Mouse (Mus musculus) hindbrain, embryonic 10.5 days (tissue): ENCODE results near the gene Hist1h2bj. TPM values are rescaled to one million over a fixed set of nuclear protein-coding genes. Genes with fewer than 3 reads are reported as not detected.
"Not testable (repeated sequence)": the region's sequence is repeated elsewhere in the genome, so short reads cannot be mapped to it uniquely, and the experiment has no call there.

Experiments
- DNase-seq: peaks from one replicate; pipeline ENCODE4 v3.0.0-alpha.2; 2017; ENCODE audit warnings: low spot score
- H3K27ac ChIP-seq: fragments of 300-500 bp; sonication (generic); 2 replicates; pipeline ENCODE4 v1.5.1; 2016; ENCODE audit warnings: mild to moderate bottlenecking, moderate library complexity
- H3K27me3 ChIP-seq: fragments of 300-500 bp; sonication (generic); 2 replicates; pipeline ENCODE4 v1.6.1; 2016; ENCODE audit warnings: mild to moderate bottlenecking; ENCODE audit not compliant: poor library complexity, insufficient read depth, severe bottlenecking
- H3K36me3 ChIP-seq: fragments of 300-500 bp; sonication (generic); 2 replicates; pipeline ENCODE4 v1.6.1; 2016; ENCODE audit warnings: mild to moderate bottlenecking, moderate library complexity
- H3K4me1 ChIP-seq: fragments of 300-500 bp; sonication (generic); replicated peaks from 2 replicates; pipeline ENCODE4 v1.6.1; 2016; ENCODE audit warnings: mild to moderate bottlenecking
- H3K4me3 ChIP-seq: fragments of 300-500 bp; sonication (generic); 2 replicates; pipeline ENCODE4 v1.5.1; 2016; ENCODE audit warnings: mild to moderate bottlenecking, moderate library complexity
- H3K9me3 ChIP-seq: fragments of 300-500 bp; sonication (generic); 2 replicates; pipeline ENCODE4 v1.6.1; 2016; ENCODE audit warnings: mild to moderate bottlenecking, moderate library complexity
- WGBS: fragments of 180-500 bp; shearing (Covaris S2); methylation state at CpG from one replicate; pipeline ENCODE4 v1.1.7; 2016; 5-methylcytosine and 5-hydroxymethylcytosine counted together
- polyA plus RNA-seq: library from polyadenylated mRNA; unstranded; fragments of >200 nt; fragmentation: Nextera tagmentation; extraction: Ambion mirVana; gene quantifications from 2 replicates; pipeline ENCODE4 v1.2.1, GENCODE M21; 2016

The Hist1h2bj gene
- 12.6 and 15.5 TPM in 2 replicates for polyA plus RNA-seq

DNA sequence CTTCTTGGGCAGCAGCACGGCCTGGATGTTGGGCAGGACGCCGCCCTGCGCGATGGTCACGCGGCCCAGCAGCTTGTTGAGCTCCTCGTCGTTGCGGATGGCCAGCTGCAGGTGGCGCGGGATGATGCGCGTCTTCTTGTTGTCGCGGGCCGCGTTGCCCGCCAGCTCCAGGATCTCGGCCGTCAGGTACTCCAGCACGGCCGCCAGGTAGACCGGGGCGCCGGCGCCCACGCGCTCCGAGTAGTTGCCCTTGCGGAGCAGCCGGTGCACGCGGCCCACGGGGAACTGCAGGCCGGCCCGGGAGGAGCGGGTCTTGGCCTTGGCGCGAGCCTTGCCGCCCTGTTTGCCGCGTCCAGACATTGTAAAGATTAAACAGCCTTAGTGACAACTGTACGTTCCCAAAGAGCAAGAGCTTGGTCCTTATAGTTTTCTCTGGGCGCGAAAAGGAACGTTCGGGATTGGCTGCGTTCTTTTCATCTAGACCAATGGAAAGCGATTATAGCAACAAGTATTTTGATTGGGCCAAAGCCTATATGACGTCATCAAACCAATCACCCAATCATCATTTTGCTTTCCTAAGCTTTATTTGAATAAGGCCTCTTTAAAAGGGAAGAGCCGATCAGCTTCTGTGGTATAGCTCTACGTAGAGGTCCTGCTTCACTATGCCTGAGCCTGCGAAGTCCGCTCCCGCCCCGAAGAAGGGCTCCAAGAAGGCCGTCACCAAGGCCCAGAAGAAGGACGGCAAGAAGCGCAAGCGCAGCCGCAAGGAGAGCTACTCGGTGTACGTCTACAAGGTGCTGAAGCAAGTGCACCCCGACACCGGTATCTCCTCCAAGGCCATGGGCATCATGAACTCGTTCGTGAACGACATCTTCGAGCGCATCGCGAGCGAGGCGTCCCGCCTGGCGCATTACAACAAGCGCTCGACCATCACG, at the start of gene Hist1h2bj, which contains the start of gene Hist1h2ag:
Gene Hist1h2bj (plus strand): TSS at position 647 of the 935 bp plus-strand sequence.
Gene Hist1h2ag (minus strand): TSS at position 377 of the 935 bp plus-strand sequence.
- not testable (repeated sequence) for H3K27me3 ChIP-seq, H3K9me3 ChIP-seq

DNA sequence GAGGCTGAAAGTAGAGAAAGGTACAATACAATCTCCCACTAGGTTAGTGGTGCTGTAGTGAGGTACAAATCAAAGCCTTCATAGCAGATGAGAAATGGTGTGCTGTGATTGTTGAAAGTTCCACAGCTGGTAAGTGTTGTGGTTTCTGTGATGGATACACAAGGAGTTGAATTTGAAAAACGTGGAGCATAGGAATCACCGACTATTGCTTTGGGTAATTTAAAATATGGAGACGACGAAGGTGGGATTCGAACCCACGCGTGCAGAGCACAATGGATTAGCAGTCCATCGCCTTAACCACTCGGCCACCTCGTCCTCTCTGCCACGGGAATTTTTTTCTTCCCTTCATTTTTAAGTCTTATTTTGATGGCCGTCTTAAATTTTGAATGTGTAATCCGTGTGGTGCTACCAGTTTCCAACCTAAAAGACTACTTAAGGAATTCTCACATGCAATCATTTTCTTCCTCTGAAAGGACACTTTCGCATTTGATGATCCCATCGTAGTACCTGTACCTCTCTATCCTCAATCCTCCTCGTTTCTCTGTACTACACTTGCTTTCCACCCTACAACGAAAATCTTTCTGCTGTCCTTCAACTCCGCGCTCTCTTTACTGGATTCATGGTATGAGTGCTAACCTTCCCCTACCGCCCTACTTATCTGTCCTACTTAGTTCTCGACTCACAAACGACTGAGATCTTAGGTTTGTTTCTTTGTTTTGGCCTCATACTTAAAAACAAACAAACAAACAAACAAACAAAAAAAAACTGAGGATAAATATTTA, 48.9 kb upstream of the Hist1h2bj start:
- H3K4me3 ChIP-seq, result peak overlapping the region; percentile 54
- H3K27me3 ChIP-seq, result peaks cover 64% of the 10 kb centered on the region
- H3K4me1 ChIP-seq, result peaks cover 22% of the 10 kb centered on the region
- no peaks in the 10 kb centered on the region for H3K36me3 ChIP-seq
- DNase-seq, result peak; percentile 72
- H3K27ac ChIP-seq, result no peak overlapping the region
- under 1% methylated on average over 22 of the region's 22 CpGs for WGBS
- no peaks in the 10 kb centered on the region for H3K9me3 ChIP-seq

More for the DNA sequence above, at the start of gene Hist1h2bj, which contains the start of gene Hist1h2ag:
- WGBS, result under 1% methylated on average over 54 of the region's 80 CpGs
- DNase-seq, result peak; percentile 89
- Histone ChIP-seq H3K27ac (peak within 1 kb of the TSS; percentile 94), H3K4me1 (peaks cover 34% of the 10 kb centered on the region), H3K4me3 (peak within 1 kb of the TSS; percentile 57)
- H3K36me3 ChIP-seq, result not testable (repeated sequence)

GRCm38 (mm10) chr13:21994896-21995295, 48.1 kb upstream of the Hist1h2bj start:
- Histone ChIP-seq H3K27ac (no peak overlapping the region), H3K4me1 (peaks cover 22% of the 10 kb centered on the region), H3K4me3 (peak overlapping the region; percentile 54), H3K9me3 (no peaks in the 10 kb centered on the region), H3K27me3 (peaks cover 72% of the 10 kb centered on the region), H3K36me3 (no peaks in the 10 kb centered on the region)
- 5% methylated on average over 8 of the region's 8 CpGs for WGBS
- DNase-seq, result no peak

DNA sequence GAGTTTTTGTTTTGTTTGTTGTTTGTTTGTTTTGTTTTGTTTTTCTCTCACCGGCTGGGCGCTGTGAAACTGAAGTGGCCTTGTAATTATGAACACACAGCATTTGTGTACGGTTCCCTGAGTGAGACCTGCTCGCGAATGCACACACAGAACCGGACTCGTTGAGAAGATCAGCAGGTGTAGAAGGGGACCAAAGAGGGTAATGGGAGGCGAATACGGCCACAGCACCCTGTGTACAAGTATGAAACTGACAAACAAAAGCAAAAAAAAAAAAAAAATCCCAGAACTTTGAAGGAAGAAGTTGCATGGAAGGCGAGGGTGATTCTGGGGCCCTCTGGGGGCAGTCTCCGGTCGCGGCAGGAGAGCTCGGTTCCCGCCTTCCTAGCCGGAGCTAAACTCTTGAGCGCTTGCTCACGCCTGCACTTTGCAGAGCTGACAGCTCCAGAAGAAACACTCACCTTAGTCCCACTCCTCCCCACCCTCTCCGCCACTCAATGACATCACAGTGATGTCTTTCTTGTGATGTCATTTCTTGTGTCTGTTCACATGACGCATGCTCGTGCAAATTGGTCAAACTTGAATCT, 47.6 kb upstream of the Hist1h2bj start:
- under 1% methylated on average over 21 of the region's 21 CpGs for WGBS
- H3K9me3 ChIP-seq, result no peaks in the 10 kb centered on the region

DNA sequence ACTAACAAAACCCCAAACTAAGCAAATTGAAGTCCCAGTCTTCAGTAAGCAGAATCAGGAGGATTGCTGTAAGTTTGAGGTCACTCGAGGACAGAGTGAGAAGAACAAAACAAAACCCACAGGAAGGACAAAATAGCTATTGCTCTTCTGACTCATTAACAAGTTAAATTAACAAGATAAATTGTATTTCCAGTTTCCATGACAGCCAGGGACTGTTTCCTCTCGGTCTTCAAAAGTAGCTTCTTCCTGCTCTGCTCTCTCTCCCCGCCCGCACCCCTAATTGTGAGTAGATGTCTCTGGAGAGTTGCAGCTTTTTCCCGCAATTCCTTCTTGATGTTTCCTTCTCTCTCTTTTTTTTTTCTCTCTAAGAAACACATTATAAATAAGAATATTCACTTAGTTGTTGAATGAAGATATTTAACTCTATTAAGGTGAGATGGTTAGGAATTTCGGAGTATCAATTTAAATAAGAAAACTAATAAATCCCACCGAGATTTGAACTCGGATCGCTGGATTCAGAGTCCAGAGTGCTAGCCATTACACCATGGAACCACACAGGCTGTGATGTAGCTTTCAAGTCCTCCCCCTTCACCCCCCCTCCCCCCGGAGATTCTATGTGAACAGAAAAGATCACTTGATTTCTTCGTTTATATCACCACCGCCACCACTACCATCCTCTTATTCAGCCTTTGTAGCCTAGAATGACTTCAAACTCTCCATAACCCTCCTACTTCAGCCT, 46.7 kb upstream of the Hist1h2bj start:
- no peak overlapping the region for H3K27ac ChIP-seq
- peak overlapping the region; percentile 54 for H3K4me3 ChIP-seq
- no peaks in the 10 kb centered on the region for H3K36me3 ChIP-seq
- peaks cover 81% of the 10 kb centered on the region for H3K27me3 ChIP-seq
- 1% methylated on average over 12 of the region's 12 CpGs for WGBS
- DNase-seq, result peak; percentile 78
- peaks cover 22% of the 10 kb centered on the region for H3K4me1 ChIP-seq
- no peaks in the 10 kb centered on the region for H3K9me3 ChIP-seq

More for the DNA sequence above, 47.6 kb upstream of the Hist1h2bj start:
- Histone ChIP-seq H3K4me3 (peak overlapping the region; percentile 54), H3K4me1 (peaks cover 22% of the 10 kb centered on the region), H3K27ac (no peak overlapping the region), H3K36me3 (no peaks in the 10 kb centered on the region), H3K27me3 (peaks cover 77% of the 10 kb centered on the region)
- DNase-seq, result peak; percentile 65

- DNase-seq, result peak; percentile 31
Measured at GRCm38 (mm10) chr13:21996840-21997185, 46.2 kb upstream of the Hist1h2bj start.

DNA sequence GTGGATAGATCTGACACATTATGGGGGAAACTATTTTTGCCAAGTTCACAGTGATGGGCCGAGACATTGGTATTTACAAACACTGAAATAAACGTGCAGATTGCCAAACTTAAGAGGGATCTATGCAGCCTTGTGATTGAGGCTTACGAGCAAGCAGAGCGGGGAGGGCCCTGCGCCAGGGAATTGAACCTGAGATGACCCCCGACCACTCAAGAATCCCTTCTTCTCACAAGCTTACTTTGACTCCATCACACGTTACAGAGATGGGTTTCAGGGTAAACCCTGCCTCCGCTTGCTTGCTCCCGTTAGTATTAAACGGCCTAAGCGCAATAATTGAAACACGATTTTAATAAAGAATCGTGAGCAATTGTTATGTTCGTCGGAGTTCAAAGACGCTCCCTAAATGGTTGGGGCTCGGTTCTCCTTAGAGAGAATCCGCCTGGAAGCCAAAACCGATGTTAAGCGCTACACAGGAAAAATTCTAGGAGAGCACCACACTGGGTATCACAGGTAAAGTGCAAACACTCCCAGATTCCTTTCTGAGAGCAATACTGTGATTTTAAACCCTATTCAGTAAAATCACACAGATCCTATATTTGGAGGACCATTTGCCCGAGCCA, 45.7 kb upstream of the Hist1h2bj start:
- H3K4me1 ChIP-seq, result peaks cover 22% of the 10 kb centered on the region
- H3K4me3 ChIP-seq, result peak overlapping the region; percentile 54
- no peaks in the 10 kb centered on the region for H3K36me3 ChIP-seq
- 1% methylated on average over 21 of the region's 21 CpGs for WGBS
- peak; percentile 24 for DNase-seq
- peaks cover 87% of the 10 kb centered on the region for H3K27me3 ChIP-seq
- no peaks in the 10 kb centered on the region for H3K9me3 ChIP-seq
- no peak overlapping the region for H3K27ac ChIP-seq

More at GRCm38 (mm10) chr13:21996840-21997185, 46.2 kb upstream of the Hist1h2bj start:
- H3K9me3 ChIP-seq, result no peaks in the 10 kb centered on the region
- 1% methylated on average over 13 of the region's 13 CpGs for WGBS
- peaks cover 22% of the 10 kb centered on the region for H3K4me1 ChIP-seq
- H3K27ac ChIP-seq, result no peak overlapping the region
- peak overlapping the region; percentile 54 for H3K4me3 ChIP-seq
- no peaks in the 10 kb centered on the region for H3K36me3 ChIP-seq
- peaks cover 82% of the 10 kb centered on the region for H3K27me3 ChIP-seq

- H3K4me3 ChIP-seq, result peak overlapping the region; percentile 54
- H3K27ac ChIP-seq, result no peak overlapping the region
- no peaks in the 10 kb centered on the region for H3K36me3 ChIP-seq
- no peaks in the 10 kb centered on the region for H3K9me3 ChIP-seq
- peaks cover 88% of the 10 kb centered on the region for H3K27me3 ChIP-seq
- H3K4me1 ChIP-seq, result peaks cover 22% of the 10 kb centered on the region
- DNase-seq, result no peak
- WGBS, result 10% methylated on average over 4 of the region's 4 CpGs
Measured at GRCm38 (mm10) chr13:21997821-21998220, 45.2 kb upstream of the Hist1h2bj start.

DNA sequence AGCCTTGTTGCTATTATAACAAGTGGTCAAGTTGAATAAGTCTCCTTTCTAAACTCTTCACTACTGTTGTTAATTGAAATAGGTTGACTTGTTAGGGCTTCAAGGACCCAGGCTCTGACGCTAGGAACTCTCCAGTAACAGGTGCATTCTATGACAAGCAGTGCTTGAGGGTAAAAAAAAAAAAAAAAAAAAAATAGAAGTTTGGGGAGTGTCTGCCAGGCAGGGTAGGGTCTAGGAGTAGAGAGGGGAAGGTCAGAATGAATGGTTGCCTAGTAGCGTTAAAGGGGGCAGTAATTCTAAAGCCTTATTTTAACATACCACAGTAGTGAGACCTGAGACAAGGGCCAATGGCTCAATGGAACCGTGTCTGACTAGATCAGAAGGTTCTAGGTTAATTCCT, 44.6 kb upstream of the Hist1h2bj start:
- Histone ChIP-seq H3K9me3 (no peaks in the 10 kb centered on the region), H3K4me3 (no peak overlapping the region), H3K27ac (no peak overlapping the region), H3K27me3 (peaks cover 91% of the 10 kb centered on the region), H3K36me3 (no peaks in the 10 kb centered on the region), H3K4me1 (peaks cover 22% of the 10 kb centered on the region)
- no peak for DNase-seq
- 19% methylated on average over 3 of the region's 3 CpGs for WGBS

- no peak for DNase-seq
- Histone ChIP-seq H3K9me3 (no peaks in the 10 kb centered on the region), H3K27me3 (peaks cover 97% of the 10 kb centered on the region), H3K4me1 (peaks cover 22% of the 10 kb centered on the region), H3K36me3 (no peaks in the 10 kb centered on the region), H3K27ac (no peak overlapping the region), H3K4me3 (no peak overlapping the region)
- WGBS, result 38% methylated on average over 4 of the region's 4 CpGs
Measured at GRCm38 (mm10) chr13:21999147-21999546, 43.9 kb upstream of the Hist1h2bj start.

DNA sequence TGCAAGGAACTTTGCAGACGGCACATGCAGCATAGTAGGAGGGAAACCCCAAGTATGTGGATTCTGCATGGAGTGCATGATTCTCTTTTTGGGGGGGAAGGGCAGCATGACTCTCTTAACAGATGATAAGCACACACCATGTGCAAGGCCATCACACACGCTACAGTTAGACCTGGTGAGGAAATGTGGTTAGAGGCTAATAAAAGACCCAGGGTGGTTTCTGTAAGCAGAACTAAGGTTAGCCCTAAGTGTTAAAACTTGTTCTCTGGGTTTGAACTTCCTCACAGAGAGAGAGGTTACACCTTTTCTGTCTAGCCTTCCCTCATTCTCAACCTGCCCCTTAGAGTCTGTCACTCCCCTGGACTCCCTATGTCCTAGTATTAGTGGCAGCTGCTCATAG, 41.7 kb upstream of the Hist1h2bj start:
- H3K4me3 ChIP-seq, result no peak overlapping the region
- H3K9me3 ChIP-seq, result no peaks in the 10 kb centered on the region
- H3K27me3 ChIP-seq, result peaks cover 100% of the 10 kb centered on the region
- peaks cover 25% of the 10 kb centered on the region for H3K4me1 ChIP-seq
- WGBS, result 61% methylated on average over 2 of the region's 2 CpGs
- no peak for DNase-seq
- H3K36me3 ChIP-seq, result no peaks in the 10 kb centered on the region
- no peak overlapping the region for H3K27ac ChIP-seq
